Mouse (Mus musculus) testis, postnatal 14 days (tissue): Measurements from ENCODE around the gene Tnk2.
A peak's percentile ranks its signal among the peaks of the same experiment; 100 is the strongest.
"Not testable (repeated sequence)": the region's sequence is repeated elsewhere in the genome, so short reads cannot be mapped to it uniquely, and the experiment has no call there.

Source experiments
- DNase-seq: peaks from one replicate; pipeline ENCODE4 v3.0.0; 2021; ENCODE audit warnings: low spot score

Gene Tnk2

GRCm38 (mm10) chr16:32636331-32636730 is 7.3 kb upstream of the Tnk2 start:
- DNase-seq: no peak

DNA sequence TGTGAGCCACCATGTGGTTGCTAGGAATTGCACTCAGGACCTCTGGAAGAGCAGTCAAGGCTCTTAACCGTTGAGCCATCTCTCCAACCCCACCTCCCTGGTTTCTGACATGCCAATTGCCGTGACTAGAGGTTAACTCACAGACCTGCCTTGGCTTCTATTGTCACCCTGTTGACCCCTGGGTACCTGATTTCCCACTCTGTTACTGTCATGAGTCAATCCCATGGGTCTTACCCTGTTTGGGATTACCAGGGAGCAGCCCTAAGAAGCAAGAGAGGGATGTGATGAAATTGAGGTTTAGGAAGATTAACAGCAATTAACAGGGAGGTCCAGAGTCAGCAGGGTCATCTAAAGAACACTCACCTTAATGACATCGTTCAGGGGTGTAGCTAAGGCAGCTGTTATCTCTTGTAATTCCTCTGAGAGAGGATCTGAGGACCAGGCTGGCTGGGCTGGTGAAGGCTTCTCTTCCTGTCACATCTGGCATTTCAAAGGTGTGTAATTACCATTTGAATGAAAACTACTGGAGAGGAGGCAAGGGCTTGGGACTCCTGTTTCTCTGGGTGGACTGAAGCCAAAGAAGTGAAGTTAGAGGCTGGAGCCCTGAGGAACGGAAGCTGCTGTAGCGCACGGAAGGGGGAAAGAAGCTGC is 6.7 kb upstream of the Tnk2 start:
- DNase-seq: no peak

DNA sequence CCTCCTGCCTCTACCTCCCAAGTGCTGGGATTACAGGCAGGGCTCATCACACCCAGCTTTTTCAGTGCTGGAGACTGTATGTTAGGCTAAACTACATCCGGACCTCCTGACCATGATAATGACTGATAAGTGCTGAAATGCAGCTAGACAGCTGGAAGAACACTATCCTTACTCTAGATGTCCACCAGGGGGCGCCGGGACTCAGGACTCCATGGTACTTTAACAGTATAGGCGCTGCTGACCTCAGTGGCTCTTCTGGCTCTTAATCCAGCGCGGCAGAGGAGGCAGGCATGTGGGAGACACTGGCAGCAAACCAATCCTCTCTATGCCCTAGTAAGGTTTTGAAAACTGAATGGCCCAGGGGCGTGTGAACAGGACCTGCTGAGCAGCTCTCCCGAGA is 5.2 kb upstream of the Tnk2 start:
- peak; percentile 85 for DNase-seq

GRCm38 (mm10) chr16:32640096-32640495 is 3.6 kb upstream of the Tnk2 start:
- no peak for DNase-seq

DNA sequence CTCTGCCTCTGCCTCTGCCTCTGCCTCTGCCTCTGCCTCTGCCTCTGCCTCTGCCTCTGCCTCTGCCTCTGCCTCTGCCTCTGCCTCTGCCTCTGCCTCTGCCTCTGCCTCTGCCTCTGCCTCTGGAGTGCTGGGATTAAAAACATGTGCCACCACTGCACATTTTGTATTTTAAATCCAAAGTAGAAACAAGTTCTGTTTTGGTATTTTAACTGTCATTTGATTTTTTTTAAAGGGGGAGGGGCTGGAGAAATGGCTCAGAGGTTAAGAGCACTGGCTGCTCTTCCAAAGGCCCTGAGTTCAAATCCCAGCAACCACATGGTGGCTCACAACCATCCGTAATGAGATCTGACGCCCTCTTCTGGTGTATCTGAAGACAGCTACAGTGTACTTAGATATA is 3.0 kb upstream of the Tnk2 start:
- not testable (repeated sequence) for DNase-seq

GRCm38 (mm10) chr16:32641440-32642219 is 2.0 kb upstream of the Tnk2 start:
- no peak for DNase-seq

- DNase-seq: no peak
Measured at GRCm38 (mm10) chr16:32642280-32642679, 1.4 kb upstream of the Tnk2 start.

- peak; percentile 68 for DNase-seq
Measured at GRCm38 (mm10) chr16:32644069-32644800, 561 bp downstream of the Tnk2 start.

- no peak for DNase-seq
Measured at GRCm38 (mm10) chr16:32644801-32645170, 1.1 kb downstream of the Tnk2 start.

GRCm38 (mm10) chr16:32645361-32645914 is 1.8 kb downstream of the Tnk2 start:
- DNase-seq: peak; percentile 68

- DNase-seq: no peak
Measured at GRCm38 (mm10) chr16:32646014-32646413, 2.3 kb downstream of the Tnk2 start.

DNA sequence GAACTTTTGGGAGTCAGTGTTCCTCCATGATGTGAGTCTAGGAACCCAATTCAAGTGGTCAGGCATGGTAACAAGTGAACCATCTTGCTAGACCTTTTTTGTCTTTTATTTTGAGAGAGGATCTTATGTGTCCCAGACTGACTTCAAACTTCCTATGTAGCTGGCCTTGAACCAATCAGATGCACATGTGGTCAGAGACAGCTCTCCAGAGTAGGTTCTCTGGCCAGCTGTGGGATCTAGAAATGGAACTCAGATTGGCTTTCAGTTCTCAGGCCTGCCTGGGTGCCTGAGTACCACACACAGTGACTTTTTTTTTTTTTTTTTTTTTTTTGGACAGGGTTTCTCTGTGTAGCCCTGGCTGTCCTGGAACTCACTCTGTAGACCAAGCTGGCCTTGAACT is 4.0 kb downstream of the Tnk2 start:
- no peak for DNase-seq

- no peak for DNase-seq
Measured at GRCm38 (mm10) chr16:32650461-32650860, 6.8 kb downstream of the Tnk2 start.

DNA sequence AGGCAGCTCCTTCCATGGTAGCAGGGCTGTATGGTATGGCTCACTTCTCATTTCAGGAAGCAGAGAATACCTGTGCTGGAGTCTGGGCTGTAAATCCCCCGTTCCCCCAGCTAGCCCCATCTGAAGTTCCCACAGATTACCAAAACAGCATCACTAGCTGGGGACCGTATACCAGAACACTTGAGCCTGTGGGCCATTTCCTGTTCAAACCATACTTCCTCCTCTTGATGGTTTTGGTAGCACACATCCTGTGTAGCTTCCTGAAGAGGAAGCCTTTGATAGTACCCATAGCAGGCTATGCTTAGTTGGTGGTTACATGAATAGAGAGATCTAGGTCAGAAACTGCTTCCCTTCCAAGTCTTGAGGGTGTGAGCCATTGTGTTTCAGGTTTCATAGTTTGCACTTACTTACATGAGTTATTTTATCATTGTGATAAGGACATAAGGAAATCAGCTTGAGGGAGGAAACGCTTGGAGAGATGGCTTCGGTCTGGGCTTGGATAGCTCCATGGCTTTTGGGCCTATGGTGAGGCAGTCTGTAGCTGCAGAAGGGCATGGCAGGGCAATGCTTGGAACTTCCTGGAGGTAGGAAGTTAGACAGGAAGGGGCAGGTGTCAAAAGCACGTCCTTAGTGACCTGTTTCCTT is 7.4 kb downstream of the Tnk2 start:
- DNase-seq: no peak

GRCm38 (mm10) chr16:32654071-32654733 is 10.5 kb downstream of the Tnk2 start:
- DNase-seq: no peak

- DNase-seq: no peak
Measured at GRCm38 (mm10) chr16:32655534-32655933, 11.9 kb downstream of the Tnk2 start.

GRCm38 (mm10) chr16:32656321-32656720 is 12.6 kb downstream of the Tnk2 start:
- no peak for DNase-seq

GRCm38 (mm10) chr16:32656794-32657193 is 13.1 kb downstream of the Tnk2 start:
- no peak for DNase-seq

- DNase-seq: no peak
Measured at GRCm38 (mm10) chr16:32657498-32658250, 14.0 kb downstream of the Tnk2 start.

DNA sequence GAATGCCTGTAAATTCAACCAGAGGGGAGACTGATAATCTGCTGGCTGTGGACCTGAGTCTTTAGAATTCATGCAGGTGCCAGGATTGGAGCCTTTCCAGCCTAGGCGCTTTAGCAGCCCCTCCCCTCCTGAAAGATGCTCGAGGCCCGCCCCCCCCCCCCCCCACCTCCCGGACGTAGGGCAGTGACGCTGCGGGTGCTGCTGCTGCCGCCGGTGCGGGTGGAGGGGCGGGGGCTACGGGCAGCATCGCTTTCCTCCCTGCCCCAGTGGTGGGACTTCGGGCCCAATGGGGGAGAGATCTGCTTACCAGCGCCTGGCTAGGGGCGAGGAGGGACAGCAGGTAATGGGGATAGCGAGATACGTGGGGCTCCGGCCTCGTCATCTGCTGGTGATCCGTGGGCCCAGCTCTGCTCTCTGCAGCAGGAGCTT is 15.1 kb downstream of the Tnk2 start:
- no peak for DNase-seq

GRCm38 (mm10) chr16:32659385-32659784 is 15.7 kb downstream of the Tnk2 start:
- DNase-seq: no peak
